Mouse (Mus musculus) myocyte (in vitro differentiated cells): ENCODE measurements around the gene Ndc1.
"Not testable (repeated sequence)": the region's sequence is repeated elsewhere in the genome, so short reads cannot be mapped to it uniquely, and the experiment has no call there.

Experiments
- E2F4 ChIP-seq: IDR thresholded peaks from one replicate; pipeline ENCODE4 v1.6.1; 2011; ENCODE audit warnings: mild to moderate bottlenecking, control low read depth, moderate library complexity; ENCODE audit not compliant: insufficient read depth
- MYOD1 ChIP-seq, 3 experiments: IDR thresholded peaks; one replicate each; pipeline ENCODE4 v1.6.1; 2011; ENCODE audit warnings: control low read depth in 2 of 3, low read depth in 2 of 3, mild to moderate bottlenecking in 2 of 3, moderate library complexity in 1 of 3; ENCODE audit not compliant: insufficient read length in 2 of 3, control insufficient read depth in 1 of 3
- POLR2A ChIP-seq: IDR thresholded peaks from one replicate; pipeline ENCODE4 v1.6.1; 2011; ENCODE audit warnings: low read depth, mild to moderate bottlenecking, control low read depth, moderate library complexity; ENCODE audit not compliant: insufficient read length
- REST ChIP-seq: IDR thresholded peaks from one replicate; pipeline ENCODE4 v1.6.1; 2011; ENCODE audit warnings: mild to moderate bottlenecking, control low read depth, moderate library complexity; ENCODE audit not compliant: insufficient read depth, insufficient read length
- SRF ChIP-seq: IDR thresholded peaks from one replicate; pipeline ENCODE4 v1.6.1; 2011; ENCODE audit warnings: low read depth; ENCODE audit not compliant: control insufficient read depth, insufficient read length
- TCF12 ChIP-seq: IDR thresholded peaks from one replicate; pipeline ENCODE4 v1.6.1; 2011; ENCODE audit warnings: mild to moderate bottlenecking, control low read depth; ENCODE audit not compliant: poor library complexity, insufficient read depth, severe bottlenecking
- TCF3 ChIP-seq: IDR thresholded peaks from one replicate; pipeline ENCODE4 v1.6.1; 2011; ENCODE audit warnings: low read depth, control low read depth; ENCODE audit not compliant: insufficient read length
- USF1 ChIP-seq: IDR thresholded peaks from one replicate; pipeline ENCODE4 v1.6.1; 2011; ENCODE audit warnings: low read depth, mild to moderate bottlenecking, control low read depth, moderate library complexity

DNA sequence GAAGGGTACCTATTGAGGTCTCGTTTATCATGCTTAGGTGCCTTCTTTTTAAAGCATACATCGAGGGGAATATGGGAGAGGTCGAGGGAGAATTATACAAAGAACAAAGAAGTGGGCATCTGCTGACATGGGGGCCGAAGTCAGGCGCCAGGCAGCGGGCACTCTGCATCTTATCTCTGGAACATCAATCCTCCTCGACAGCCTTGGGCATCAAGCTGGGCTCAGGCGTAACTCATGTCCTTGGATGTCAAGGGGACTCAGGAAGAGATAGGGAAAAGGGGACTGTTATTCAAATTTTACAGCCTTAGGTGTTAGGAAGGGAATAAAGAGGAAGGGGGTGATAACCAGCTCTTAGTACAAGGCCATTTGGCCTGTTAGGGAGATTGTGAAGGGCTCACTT is 10.4 kb upstream of the Ndc1 start:
- TF ChIP-seq MYOD1 (IDR thresholded peaks at IDR 0.05; ENCODE audit: control insufficient read depth in 1 of 3, insufficient read length in 2 of 3, low read depth in 2 of 3); TCF12; SRF; E2F4; USF1; POLR2A; REST; TCF3: not testable (repeated sequence)
